Mouse (Mus musculus) layer of hippocampus, adult 9-10 months (tissue): ENCODE data around the gene Gm20388.

Experiments
- DNase-seq: peaks from one replicate; pipeline ENCODE4 v3.0.0; 2022; ENCODE audit warnings: low spot score

Gene Gm20388

DNA sequence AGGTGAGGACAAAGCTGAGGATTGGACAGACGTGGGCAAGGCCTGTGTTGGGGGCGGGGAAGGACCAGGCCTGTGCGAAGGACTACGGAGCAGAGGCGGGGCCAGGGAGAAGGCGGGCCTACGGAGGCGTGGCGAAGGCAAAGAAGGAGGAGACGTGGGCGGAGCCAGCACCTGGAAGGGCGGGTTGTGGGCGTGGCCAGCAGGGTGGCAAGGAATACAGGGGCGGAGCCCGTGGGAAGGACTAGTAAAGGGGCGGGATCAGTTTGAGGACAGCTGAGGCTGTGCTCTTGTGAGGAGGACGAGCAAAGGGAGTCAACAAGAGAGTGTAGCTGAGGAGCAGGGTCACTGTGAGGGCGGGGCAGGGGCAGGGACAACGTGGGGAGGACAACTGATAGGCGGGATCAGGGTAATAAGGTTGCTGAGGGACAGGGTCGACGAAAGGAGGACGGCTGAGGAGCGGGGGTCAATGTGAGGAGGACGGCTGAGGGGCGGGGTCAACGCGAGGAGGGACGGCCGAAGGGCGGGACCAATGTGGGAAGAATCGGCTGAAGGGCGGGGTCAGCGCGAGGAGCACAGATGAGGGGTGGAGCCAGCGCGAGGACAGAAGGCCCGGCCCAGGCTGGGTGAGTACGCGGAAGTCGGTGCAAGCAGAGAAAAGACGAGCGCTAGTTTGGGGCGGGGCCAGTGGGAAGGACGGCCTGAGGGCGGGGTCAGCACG is 2370.8 kb downstream of the Gm20388 start:
- DNase-seq: peak; percentile 97

- no peak for DNase-seq
These were observed 2371.4 kb downstream of the Gm20388 start, which contains the start of gene Zfpm1 for GRCm38 (mm10) chr8:122282035-122282358. Zfpm1 (plus strand) TSS chr8:122282141.

GRCm38 (mm10) chr8:122282501-122283355 is 2372.1 kb downstream of the Gm20388 start:
- DNase-seq: no peak

- DNase-seq: no peak
These were observed 2372.9 kb downstream of the Gm20388 start for GRCm38 (mm10) chr8:122283356-122284202.

DNA sequence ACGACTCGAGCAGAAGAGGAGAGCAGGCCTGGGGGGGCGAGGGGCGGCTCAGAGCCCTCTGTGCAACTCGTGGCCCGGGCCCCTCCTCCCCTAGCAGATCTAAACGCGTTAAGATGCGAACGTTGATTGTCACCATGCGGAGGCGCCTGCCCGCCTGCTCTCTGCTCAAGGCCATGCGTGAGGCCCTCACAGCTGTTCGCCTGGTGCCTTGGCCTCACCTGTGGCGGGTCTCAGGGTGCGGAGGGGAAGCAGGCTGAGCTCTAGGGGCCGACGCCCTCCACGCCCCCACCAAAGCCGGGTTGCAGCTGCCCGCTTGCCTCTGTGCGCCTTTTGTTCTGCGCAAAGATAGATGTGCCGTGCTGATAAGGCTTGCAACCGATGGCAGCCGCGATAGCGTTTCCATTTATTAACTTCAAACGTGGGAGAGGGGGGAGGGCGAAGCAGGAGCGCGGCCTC is 2373.6 kb downstream of the Gm20388 start:
- no peak for DNase-seq

GRCm38 (mm10) chr8:122284659-122285261 is 2374.1 kb downstream of the Gm20388 start:
- DNase-seq: no peak

DNA sequence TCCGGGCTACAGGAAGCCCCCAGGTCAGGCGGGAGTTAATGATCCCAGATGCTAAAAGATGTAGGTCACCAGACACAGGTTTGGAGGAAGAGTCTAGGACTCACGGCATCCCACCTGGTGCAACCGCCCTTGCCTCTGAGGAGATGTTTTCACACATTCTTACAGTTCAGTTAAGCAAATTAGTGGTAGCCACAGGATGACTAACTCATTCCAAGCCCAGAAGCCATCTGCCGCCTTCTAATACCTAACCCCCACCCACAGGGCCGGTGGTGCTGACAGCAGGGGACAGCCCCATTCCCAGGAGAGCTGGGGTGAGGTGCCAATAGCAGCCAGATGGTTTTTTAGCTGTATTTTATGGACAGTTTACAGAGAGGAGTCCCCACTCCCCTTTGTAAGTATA is 2375.1 kb downstream of the Gm20388 start:
- DNase-seq: no peak

- DNase-seq: no peak
These were observed 2376.3 kb downstream of the Gm20388 start for GRCm38 (mm10) chr8:122286899-122287298.

DNA sequence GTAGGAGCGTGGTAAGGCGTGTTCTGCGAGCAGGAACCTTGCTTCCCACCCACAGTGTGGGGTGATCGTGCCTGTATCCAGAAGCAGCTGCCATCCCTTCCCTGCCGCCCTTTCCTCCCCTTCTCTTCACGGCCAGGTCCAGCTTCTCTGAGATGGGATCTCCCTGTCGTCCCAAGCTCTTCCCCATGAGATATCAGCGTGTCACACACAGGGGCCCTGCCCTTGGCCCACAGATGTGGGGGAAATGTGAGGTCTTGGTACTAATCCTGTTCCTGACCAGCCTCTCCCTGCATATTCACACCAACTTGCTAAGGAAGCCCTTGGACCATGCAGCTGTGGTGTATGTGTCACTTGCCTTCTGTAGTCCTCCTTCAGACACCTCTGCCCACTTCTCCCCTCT is 2377.1 kb downstream of the Gm20388 start:
- no peak for DNase-seq

DNA sequence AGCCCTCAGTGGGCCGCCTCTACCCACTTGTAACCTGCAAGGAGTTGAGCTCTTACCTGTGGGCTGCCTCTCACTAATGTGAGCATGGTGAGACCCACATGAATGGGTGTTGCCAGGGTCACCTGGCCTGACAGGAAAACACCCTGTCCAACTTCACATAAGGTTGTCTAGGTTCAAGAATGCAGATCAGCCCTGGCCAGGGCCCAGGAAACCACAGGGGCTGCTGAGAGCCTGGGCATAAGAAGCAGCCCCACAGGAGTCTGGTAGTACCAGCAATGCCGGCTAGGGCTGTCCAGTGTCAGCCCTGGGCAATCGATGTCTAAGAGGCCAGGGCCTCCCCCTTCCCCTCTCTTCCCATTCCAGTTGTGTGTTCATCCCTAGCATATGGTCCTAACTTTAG is 2377.7 kb downstream of the Gm20388 start:
- no peak for DNase-seq

DNA sequence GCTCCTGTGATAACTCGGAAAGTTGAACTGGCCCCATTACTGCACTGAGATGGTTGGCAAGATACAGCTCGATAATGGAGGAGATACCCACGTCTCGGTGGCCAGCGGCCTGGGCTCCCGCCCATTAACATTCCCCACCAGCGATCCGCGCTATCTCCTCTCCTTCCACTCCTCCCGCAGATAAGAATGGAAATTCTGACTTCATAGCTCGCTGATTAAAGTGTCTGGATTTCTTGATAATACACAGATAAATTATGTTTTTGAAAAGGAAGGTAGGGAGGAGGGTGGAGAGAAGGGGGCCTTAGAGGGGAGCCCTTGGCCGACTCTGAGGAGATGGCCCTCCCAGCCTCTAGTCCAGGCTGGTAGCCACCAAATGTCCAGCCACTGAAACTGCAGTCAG is 2380.4 kb downstream of the Gm20388 start:
- no peak for DNase-seq

GRCm38 (mm10) chr8:122291549-122291948 is 2380.9 kb downstream of the Gm20388 start:
- DNase-seq: no peak

DNA sequence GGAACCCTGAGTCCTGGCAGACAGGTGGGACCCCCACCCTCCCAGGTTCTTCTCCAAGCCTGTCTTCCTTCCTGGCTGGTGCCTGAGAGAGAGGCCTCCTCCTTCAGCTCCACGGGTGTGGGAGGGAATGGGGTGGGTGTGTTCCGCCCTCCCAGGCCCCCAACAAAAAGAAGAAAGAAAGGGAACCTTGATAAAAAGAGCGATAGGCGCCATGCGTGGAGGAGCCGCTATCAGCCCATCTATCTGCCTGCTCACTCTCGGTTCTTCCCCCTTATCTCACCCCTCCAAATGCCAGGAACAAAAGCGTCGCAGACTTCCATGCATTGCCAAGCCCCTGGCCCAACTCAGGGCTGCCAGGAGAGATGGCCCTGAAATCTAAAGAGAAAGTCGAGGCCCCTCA is 2382.8 kb downstream of the Gm20388 start:
- DNase-seq: no peak

DNA sequence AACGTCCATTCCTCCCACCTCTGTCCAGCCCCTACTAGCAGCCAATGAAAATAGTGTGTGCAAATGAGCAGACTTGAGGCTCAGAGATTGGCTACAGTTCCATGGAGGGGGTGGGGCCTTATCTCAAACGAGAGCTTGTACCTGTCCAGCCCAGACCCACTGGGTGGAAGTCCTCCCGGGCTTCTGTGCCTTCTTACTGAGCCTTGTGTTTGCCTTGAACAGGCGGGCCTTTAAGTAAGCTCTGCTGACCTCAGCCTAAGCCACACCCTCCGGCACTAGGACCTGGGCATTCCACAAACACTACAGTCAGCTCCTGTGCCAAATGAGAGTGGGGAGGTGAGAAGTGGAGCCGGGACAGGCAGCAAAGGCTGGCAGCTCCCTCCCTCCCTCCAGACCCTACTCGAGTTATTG is 2383.6 kb downstream of the Gm20388 start:
- DNase-seq: no peak

GRCm38 (mm10) chr8:122295389-122295788 is 2384.7 kb downstream of the Gm20388 start:
- no peak for DNase-seq

DNA sequence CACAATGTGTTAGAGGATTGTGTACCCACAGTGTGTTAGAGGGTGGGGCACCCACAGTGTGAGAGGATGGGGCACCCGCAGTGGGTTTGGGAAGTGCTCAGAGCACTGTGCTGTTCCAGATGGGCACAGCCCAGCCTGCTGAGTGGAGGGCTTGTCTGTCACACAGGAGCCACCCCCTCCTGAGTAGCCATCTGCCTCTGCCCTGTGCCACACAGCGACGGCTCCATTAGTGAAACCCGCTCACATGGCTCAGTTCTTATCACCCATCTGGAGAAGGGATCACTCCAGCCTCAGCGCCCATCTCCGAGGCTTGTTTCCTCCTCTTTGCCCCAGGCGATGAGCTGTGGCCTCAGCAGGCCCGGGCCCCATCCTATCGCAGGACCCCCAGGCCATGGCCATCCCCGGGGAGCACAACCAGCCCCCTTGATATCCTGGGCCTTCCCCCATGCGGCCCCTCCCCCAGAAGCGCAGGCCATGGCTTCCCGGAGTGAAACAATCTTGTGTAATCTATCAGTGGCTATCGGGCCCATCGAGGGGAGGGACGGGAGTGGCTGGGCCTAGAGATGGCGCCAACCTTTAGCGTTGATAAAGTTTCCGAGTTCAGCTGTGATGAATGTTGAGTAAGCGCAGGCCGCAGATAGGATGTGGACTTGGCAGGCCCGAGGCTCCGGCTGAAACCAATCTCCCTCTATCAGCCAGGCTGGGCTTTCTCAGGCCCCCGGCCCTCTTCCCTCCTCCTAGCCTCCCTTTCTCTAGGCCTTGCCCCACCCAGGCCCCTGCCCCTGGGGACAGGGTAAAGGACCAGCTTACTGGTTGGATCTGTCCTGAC is 2385.7 kb downstream of the Gm20388 start:
- DNase-seq: no peak

- DNase-seq: no peak
These were observed 2389.1 kb downstream of the Gm20388 start for GRCm38 (mm10) chr8:122299581-122300254.

DNA sequence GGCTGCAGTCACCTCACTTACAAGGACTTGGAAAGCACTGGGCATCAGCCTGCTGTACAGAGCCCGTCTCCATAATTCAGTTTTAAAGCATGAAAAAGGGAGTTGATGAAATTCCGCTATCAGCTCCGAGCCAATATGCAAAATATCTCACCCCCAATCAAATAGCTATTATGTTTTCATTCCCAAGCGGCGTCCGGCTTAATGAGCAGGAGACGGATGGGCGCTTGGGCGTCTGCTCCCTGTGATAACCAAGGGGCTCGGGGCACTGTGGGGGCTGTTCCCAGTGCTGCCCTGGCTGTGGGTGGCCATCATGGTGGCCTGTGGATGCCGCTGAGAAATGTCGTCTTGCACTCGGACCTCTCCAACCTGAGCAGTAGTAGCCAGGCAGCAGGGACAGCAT is 2390.4 kb downstream of the Gm20388 start:
- no peak for DNase-seq

- no peak for DNase-seq
These were observed 2391.2 kb downstream of the Gm20388 start for GRCm38 (mm10) chr8:122301866-122302265.

DNA sequence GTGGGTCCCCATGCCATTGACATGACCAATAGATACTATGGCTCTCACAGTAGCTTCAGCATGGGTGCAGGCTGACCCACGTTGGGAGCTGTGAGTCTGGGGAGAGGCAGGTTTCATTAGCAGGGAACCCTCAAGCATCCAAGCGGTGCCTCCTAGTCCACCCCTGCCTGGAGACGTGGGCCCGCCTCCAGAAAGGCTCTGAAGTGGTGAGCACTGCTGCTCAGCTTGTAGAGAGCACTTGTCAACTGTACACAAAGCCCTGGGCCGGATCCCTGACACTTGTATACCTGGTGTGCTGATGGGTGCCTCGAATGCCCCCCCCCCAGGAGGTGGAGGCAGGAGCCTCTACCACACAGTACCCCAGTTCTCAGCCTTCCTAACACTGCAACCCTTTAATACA is 2392.8 kb downstream of the Gm20388 start:
- no peak for DNase-seq

- DNase-seq: no peak
These were observed 2393.4 kb downstream of the Gm20388 start for GRCm38 (mm10) chr8:122304058-122304457.
